ENCODE assay signal across 1 mouse cellular context in the genomic region with DNA sequence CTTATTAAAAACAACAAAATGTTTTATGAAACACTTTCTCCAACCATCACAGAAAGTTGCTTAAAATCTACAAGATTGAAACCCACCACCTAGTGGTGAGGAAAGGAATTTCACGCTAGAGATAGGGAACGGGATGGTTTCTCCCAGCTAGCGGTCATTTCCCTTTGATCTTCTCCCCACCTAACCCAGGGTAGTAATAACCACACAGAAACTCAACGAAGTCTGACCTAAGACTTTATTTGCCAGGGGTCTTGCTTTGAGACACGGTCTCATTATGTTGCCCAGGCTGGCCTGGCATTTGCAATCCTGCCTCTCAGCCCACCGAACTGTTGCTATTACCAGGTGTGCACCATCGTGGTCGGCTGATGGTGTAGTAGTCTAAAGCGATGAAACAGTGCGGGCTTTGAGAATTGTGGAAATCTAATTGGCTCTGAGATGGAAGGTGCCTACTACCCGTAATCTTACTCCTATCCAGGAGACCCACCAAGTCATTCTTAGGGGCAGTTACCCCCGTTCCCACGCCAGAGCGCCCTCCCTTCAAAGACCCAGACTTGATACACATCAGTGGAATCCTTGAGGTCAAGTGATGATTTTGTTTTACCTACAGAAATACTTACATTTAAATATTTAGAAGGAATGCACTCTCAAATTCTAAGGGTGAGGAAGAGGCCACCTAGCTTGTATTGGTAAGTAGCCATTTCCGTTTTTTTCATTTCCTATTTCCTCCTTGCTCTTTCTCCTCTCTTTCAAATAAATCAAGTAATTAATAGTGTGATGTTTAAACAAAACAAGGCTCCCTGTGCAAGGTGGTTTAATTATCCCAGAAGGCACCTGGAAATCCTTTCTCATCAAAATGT.
TF ChIP-seq lines count a peak whose summit lies in the region.

No protein-coding gene starts in this region.

TF ChIP-seq in MEL, 35 proteins besides CTCF, POLR2A, EP300 and RAD21 (continued from another document):
- TF ChIP-seq ZC3H11A (IDR thresholded peaks at IDR 0.05; ENCODE audit: low read depth, low read length) (peak; percentile 63), MEF2A (IDR thresholded peaks at IDR 0.05; ENCODE audit: extremely low read depth, insufficient replicate concordance, low read depth, low read length, poor library complexity, severe bottlenecking) (no peak), TBP (IDR thresholded peaks at IDR 0.05; ENCODE audit: low read depth, low read length) (peak; percentile 69), HCFC1 (IDR thresholded peaks at IDR 0.05; ENCODE audit: low read depth, low read length) (peak; percentile 41; the same call in 1 of the 2 replicates)
